Mouse (Mus musculus) midbrain, embryonic 10.5 days (tissue): ENCODE measurements around the gene Ppp2r1b. TPM values are rescaled to one million over a fixed set of nuclear protein-coding genes. Genes with fewer than 3 reads are reported as not detected.

Source experiments
- DNase-seq: peaks from one replicate; pipeline ENCODE4 v3.0.0-alpha.2; 2017; ENCODE audit warnings: low spot score
- H3K27ac ChIP-seq: fragments of 300-500 bp; sonication (generic); replicated peaks from 2 replicates; pipeline ENCODE4 v1.5.1; 2016; ENCODE audit warnings: mild to moderate bottlenecking
- H3K27me3 ChIP-seq: fragments of 300-500 bp; sonication (generic); 2 replicates; pipeline ENCODE4 v1.6.1; 2016; ENCODE audit warnings: low read depth, mild to moderate bottlenecking; ENCODE audit not compliant: poor library complexity, severe bottlenecking
- H3K36me3 ChIP-seq: fragments of 300-500 bp; sonication (generic); 2 replicates; pipeline ENCODE4 v1.6.1; 2016; ENCODE audit warnings: mild to moderate bottlenecking, moderate library complexity
- H3K4me1 ChIP-seq: fragments of 300-500 bp; sonication (generic); 2 replicates; pipeline ENCODE4 v1.6.1; 2016
- H3K4me3 ChIP-seq: fragments of 300-500 bp; sonication (generic); 2 replicates; pipeline ENCODE4 v1.5.1; 2016; ENCODE audit warnings: mild to moderate bottlenecking, moderate library complexity
- H3K9me3 ChIP-seq: fragments of 300-500 bp; sonication (generic); replicated peaks from 2 replicates; pipeline ENCODE4 v1.6.1; 2016; ENCODE audit warnings: mild to moderate bottlenecking
- WGBS: fragments of 180-500 bp; shearing (Covaris S2); methylation state at CpG from one replicate; pipeline ENCODE4 v1.1.7; 2016; 5-methylcytosine and 5-hydroxymethylcytosine counted together
- polyA plus RNA-seq: library from polyadenylated mRNA; unstranded; fragments of >200 nt; fragmentation: Nextera tagmentation; extraction: Ambion mirVana; gene quantifications from 2 replicates; pipeline ENCODE4 v1.2.1, GENCODE M21; 2016

The Ppp2r1b gene
- polyA plus RNA-seq, 1 experiment from 2014 or later: 160 TPM

DNA sequence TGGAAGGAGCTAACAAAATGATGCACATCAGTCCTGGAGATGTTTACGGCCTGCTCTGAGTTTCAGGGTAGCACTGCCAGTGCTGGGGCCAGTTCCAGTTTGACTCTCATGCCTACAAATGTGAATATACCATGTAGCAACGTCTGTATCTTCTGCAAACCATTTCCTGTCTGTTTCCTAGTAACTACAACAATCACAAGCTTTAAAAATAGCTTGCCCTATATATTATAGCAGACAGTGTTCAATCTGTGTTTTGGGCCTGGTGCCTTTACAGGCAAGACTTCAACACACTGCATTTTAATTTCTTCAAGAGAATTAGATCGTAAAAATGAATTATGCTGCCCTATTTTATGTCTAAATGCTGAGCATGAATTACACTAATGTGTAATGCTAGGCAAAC lies 60.2 kb downstream of the Ppp2r1b start:
- DNase-seq: no peak
- Histone ChIP-seq H3K4me3 (no peak overlapping the region), H3K9me3 (no peaks in the 10 kb centered on the region), H3K4me1 (no peaks in the 10 kb centered on the region), H3K27ac (no peak overlapping the region), H3K27me3 (no peaks in the 10 kb centered on the region), H3K36me3 (0 out of 2 replicates have a peak, but pooled peaks cover 7% of the 10 kb centered on the region)
- 87% methylated on average over 3 of the region's 3 CpGs for WGBS

DNA sequence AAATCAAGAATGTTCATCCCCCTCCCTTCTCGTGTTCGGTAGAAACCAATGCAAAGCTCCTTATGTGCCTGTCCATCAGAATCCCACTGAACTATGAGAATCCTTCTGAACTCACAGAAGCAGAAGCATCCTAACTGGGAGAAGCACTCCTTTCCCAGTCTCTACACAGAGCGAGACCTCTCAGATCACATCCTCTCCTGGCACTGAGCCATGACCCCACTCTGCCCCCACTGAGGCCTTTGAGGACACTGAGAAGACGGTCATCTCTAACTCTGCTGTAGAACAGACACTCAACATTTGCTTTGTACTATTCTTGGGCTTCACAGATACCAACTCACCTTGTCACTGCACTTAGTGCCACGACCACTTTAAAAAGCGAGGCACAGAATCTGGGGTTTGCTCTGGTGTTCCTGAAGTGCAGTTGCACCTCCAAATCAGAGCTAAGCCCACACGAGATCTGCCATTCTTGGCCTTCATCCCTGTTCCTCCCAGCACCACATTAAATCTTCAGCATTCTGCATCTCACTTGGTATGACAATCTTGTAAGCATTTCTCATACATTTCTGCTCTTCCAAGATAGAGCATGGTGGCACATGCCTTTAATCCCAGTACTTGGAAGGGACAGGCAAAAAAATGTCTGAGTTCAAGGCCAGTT lies 66.9 kb downstream of the Ppp2r1b start:
- no peak for DNase-seq
- 93% methylated on average over 7 of the region's 7 CpGs for WGBS

DNA sequence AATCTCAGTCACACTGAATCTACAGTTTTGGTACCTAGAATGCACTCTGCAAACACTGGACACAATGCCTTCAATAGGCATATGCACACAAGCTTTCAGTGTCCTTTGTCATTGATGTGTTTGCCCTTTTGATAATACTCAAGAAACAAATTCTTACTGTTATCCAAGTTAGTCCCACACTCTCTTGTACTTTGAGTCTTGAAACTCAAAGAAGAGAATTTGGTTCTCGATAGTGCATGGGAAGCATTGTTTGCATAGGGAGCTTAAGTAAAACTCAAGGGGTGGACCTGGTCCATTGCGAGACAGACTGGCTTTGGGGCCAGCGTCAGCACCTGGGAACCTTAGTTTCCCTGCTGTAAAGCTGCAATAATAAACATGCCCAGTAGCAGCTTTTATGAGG lies 73.0 kb downstream of the Ppp2r1b start:
- DNase-seq: no peak
- H3K4me1 ChIP-seq: no peaks in the 10 kb centered on the region
- no peak overlapping the region for H3K27ac ChIP-seq
- H3K4me3 ChIP-seq: no peak overlapping the region
- H3K9me3 ChIP-seq: no peaks in the 10 kb centered on the region
- H3K36me3 ChIP-seq: 0 out of 2 replicates have a peak, but pooled peaks cover 7% of the 10 kb centered on the region
- WGBS: 72% methylated on average over 3 of the region's 3 CpGs
- H3K27me3 ChIP-seq: no peaks in the 10 kb centered on the region

More for the DNA sequence above, 66.9 kb downstream of the Ppp2r1b start:
- H3K4me3 ChIP-seq: no peak overlapping the region
- H3K4me1 ChIP-seq: no peaks in the 10 kb centered on the region
- no peaks in the 10 kb centered on the region for H3K9me3 ChIP-seq
- no peak overlapping the region for H3K27ac ChIP-seq
- 0 out of 2 replicates have a peak, but pooled peaks cover 16% of the 10 kb centered on the region for H3K36me3 ChIP-seq
- no peaks in the 10 kb centered on the region for H3K27me3 ChIP-seq

DNA sequence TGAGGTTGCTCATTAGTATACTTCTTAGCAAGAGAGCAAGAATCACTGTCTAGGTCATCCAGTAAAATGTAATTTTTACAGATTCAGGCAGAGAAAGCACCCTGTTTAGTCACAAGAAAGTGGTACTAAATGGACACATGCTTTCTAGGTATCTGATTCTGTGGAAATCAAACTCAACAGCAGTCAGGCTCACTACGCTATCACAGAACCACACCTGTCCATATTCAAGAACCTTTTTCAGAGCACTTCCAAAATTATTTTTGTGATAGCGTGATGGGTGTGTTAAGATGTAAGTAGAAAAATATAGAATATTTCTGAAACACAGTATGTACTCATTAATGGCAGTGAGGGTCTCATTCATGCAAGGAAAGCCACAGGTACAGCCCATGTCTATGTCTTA lies 74.5 kb downstream of the Ppp2r1b start:
- Histone ChIP-seq H3K4me1 (no peaks in the 10 kb centered on the region), H3K4me3 (no peak overlapping the region), H3K27ac (no peak overlapping the region), H3K36me3 (0 out of 2 replicates have a peak, but pooled peaks cover 7% of the 10 kb centered on the region), H3K9me3 (no peaks in the 10 kb centered on the region), H3K27me3 (no peaks in the 10 kb centered on the region)
- 95% methylated on average over 2 of the region's 2 CpGs for WGBS
- DNase-seq: no peak

DNA sequence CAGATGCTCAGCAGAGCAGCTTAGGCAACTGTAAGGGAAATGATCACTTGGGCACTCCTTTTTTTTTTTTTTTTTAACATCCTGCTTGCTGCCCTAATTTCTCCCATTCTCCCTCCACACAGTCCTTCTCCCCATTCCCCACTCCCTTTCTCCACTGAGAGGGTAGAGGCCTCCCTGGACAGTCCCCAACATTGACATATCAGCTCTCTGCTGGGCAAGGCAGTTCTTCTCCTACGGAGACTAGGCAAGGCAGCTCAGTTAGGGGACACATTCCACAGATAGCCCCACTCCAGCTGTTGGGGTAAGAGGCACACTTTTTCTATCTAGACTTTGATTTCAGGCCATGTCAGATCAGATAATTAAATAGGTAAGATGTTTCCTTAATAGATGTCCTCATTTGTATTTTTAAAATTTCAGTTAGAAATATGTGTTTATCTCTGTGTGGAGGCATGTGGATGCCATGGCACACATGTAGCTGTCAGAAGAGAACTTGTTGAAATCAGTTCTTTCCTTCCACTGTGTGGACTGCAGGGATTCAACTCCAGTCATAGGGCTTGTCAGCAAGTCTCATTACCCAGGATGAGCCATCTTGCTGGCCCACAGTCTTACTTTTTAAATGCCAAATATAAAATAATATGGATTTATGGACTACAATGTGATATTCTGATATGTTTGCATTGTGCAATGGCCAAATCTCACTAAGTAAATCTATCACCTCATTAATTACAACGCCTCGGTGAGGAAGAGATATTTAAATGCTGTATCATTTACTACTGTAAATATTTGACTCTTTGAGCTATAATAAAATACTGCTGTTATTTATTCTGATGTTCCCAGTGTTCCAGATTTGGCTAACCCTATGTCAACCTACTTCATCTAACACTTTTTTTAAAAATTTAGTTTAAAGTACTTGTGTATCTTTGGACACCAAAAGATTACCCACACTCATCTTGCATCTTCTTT lies 76.1 kb downstream of the Ppp2r1b start:
- Histone ChIP-seq H3K27me3 (no peaks in the 10 kb centered on the region), H3K36me3 (no peaks in the 10 kb centered on the region), H3K4me1 (no peaks in the 10 kb centered on the region), H3K4me3 (no peak overlapping the region), H3K9me3 (no peaks in the 10 kb centered on the region), H3K27ac (no peak overlapping the region)
- no peak for DNase-seq
- WGBS: 92% methylated on average over 3 of the region's 3 CpGs

DNA sequence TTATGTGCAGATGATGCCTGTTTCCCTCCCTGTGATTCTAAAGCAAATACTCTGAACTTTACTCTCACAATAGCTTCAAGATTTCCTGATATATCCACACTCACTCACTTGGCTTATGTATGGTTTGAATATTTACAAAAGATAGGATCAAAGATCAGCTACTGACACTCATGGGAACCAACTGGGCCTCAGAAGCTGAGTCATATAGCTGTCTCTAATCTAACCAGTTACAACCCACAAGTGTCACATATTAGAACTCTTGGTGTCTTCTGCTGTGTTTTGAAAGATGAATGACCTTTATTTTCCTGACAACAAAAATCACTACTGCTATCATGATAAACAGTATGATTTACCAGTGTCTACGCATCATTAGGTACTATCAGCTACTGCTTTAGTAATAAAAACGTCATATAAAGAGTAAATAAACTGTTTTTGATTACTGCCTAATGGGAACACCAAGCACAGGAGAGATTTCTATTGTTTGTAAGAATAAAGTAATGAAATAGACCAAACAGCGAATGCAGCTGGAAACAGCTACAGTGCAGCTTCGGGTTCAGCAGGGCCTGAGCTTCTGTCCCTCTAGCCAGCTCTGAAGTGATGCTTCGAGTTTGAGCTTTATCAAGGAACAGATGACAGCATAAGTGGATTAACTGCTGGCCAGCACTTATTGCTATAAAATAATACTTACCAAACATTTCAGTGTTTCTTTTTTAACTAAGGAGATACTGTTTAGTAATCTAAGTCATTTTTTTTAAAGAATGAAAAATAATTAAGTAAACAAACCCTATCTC lies 77.5 kb downstream of the Ppp2r1b start:
- H3K36me3 ChIP-seq: peaks cover 2% of the 10 kb centered on the region; the same call in 1 of the 2 replicates
- H3K4me3 ChIP-seq: no peak overlapping the region
- no peaks in the 10 kb centered on the region for H3K27me3 ChIP-seq
- 87% methylated on average over 5 of the region's 5 CpGs for WGBS
- no peak overlapping the region for H3K27ac ChIP-seq
- no peaks in the 10 kb centered on the region for H3K4me1 ChIP-seq
- no peaks in the 10 kb centered on the region for H3K9me3 ChIP-seq
- no peak for DNase-seq

DNA sequence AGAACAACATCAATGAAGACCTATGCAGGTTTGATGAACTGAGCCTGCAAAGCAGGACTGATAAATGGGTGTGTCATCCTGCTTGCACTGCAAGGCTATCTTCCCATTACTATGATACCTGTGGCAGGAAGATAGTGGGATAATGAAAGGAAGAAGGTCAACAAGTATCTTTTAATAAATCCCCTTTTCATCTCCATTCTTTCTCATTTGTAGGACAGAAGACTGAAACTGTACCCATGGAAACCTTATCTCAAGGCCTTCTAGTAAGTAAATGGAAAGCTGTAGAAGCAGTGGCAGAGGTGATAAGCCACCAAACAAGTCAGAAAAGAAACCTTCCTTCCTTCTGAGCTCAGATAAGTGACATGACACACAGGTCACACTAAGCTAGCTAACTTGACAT lies 79.4 kb downstream of the Ppp2r1b start:
- no peak overlapping the region for H3K27ac ChIP-seq

DNA sequence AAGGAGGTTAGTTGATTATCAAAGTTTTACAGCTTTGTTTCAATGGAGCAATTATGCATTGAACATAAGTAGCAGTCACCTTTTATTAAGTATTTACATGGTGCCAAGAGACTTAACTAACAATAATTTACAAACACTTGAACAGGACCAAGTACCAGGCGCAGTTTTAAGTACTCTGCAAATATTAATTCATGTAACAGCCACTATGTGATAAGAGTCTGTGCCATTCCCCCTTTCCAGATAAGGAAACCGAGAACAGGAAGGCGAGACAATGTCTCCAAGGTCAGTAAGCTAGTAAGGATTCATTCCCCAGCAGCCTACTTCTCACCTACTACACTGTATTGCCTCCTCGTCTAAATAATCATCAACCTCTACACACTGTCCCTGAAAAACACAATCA lies 80.7 kb downstream of the Ppp2r1b start:
- Histone ChIP-seq H3K36me3 (peaks cover 6% of the 10 kb centered on the region), H3K4me1 (no peaks in the 10 kb centered on the region), H3K27ac (no peak overlapping the region), H3K4me3 (no peak overlapping the region), H3K9me3 (no peaks in the 10 kb centered on the region), H3K27me3 (no peaks in the 10 kb centered on the region)
- 94% methylated on average over 4 of the region's 4 CpGs for WGBS
- no peak for DNase-seq

More for the DNA sequence above, 79.4 kb downstream of the Ppp2r1b start:
- Histone ChIP-seq H3K4me1 (no peaks in the 10 kb centered on the region), H3K4me3 (no peak overlapping the region), H3K9me3 (no peaks in the 10 kb centered on the region), H3K36me3 (peaks cover 5% of the 10 kb centered on the region; the same call in 1 of the 2 replicates), H3K27me3 (no peaks in the 10 kb centered on the region)
- DNase-seq: no peak

DNA sequence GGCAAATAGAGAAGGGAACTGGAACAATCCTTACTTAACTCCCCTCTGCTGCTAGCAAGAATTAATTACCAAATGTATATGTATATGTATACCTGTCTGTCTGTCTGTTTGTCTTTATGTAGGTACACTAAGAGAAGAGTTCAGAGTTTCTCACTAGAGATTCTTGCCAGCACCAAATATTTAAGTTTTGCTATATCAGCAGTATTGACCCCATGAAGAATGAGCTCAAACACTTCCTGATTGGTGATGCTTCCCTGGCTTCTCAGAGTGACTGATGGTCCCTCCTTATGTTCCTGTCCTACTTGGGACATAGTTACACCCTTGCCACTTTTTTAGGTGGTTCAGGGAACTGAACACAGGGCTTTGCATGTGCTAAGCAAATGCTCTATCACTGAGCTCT lies 84.9 kb downstream of the Ppp2r1b start:
- no peaks in the 10 kb centered on the region for H3K4me1 ChIP-seq
- H3K4me3 ChIP-seq: no peak overlapping the region
- H3K9me3 ChIP-seq: no peaks in the 10 kb centered on the region; the same call in 1 of the 2 replicates
- H3K27ac ChIP-seq: no peak overlapping the region
- DNase-seq: no peak
- H3K36me3 ChIP-seq: peaks cover 43% of the 10 kb centered on the region
- no peaks in the 10 kb centered on the region for H3K27me3 ChIP-seq

DNA sequence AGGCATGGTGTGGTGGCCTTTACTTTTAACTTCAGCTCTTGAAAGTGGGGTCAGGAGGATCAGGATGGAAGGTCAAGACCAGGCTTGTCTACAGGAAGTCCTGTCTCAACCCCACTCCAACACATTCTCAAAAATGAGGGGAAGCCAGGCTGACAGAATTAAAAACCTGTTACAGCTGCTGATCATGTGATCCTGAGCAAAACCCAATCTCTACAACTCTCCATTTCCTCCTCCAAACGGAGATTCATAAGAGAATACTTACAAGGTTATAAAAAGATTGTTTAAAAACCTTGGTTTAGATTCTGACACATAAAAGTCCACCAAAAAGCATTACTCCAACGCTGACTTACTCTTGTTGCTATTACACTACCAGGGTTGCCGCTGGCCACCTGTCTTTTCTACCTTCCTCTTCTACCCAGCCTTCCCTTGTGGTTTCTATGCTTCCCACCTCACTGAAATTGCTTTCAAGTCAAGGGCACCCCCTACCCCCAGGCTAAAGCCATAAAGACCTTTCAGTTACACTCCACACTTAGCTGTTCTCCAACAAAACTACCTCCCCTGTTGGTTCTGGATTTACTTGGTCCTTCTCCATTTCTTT lies 96.8 kb downstream of the Ppp2r1b start:
- Histone ChIP-seq H3K36me3 (peaks cover 3% of the 10 kb centered on the region; the same call in 1 of the 2 replicates), H3K4me3 (no peak overlapping the region), H3K27ac (no peak overlapping the region), H3K4me1 (no peaks in the 10 kb centered on the region), H3K9me3 (no peaks in the 10 kb centered on the region), H3K27me3 (no peaks in the 10 kb centered on the region)
- 90% methylated on average over 3 of the region's 3 CpGs for WGBS
- no peak for DNase-seq

DNA sequence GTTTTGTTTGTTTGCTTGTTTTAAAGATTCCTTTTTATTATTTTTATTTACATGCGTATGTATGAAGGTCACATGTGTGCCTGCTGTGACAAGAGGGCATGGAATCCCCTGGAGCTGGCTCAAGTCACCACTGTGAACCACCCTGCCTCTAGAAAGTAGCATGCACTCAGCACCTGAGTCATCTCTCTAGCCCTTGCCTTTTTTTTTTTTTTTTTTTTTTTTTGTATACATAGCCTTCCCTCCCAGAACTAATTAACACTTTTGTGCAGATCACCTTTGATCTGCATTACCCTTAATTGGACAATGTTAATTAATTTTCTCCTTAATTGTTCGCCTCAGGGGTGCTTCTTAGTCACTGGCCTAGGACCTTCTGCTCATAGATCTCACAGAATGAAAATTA lies 97.6 kb downstream of the Ppp2r1b start:
- Histone ChIP-seq H3K36me3 (peaks cover 3% of the 10 kb centered on the region; the same call in 1 of the 2 replicates), H3K4me1 (no peaks in the 10 kb centered on the region), H3K27ac (no peak overlapping the region), H3K9me3 (no peaks in the 10 kb centered on the region), H3K4me3 (no peak overlapping the region), H3K27me3 (no peaks in the 10 kb centered on the region)
- DNase-seq: no peak
- WGBS: 93% methylated on average over 2 of the region's 2 CpGs
